Mouse (Mus musculus) ES-Bruce4 (cell line): ENCODE results near the gene Slc3a2. TPM values are rescaled to one million over a fixed set of nuclear protein-coding genes. Genes with fewer than 3 reads are reported as not detected.
"Not testable (repeated sequence)": the region's sequence is repeated elsewhere in the genome, so short reads cannot be mapped to it uniquely, and the experiment has no call there.

ENCODE experiments used
- H3K27ac ChIP-seq: 2 replicates; pipeline ENCODE4 v1.5.1; 2012; ENCODE audit warnings: low read length, inconsistent platforms; ENCODE audit not compliant: insufficient read depth
- H3K27me3 ChIP-seq: 2 replicates; pipeline ENCODE4 v1.6.1; 2012; ENCODE audit warnings: mild to moderate bottlenecking, low read length, inconsistent platforms; ENCODE audit not compliant: control insufficient read depth, poor library complexity, insufficient read depth, severe bottlenecking
- H3K36me3 ChIP-seq: 2 replicates; pipeline ENCODE4 v1.6.1; 2012; ENCODE audit warnings: inconsistent platforms, mild to moderate bottlenecking, low read length, moderate library complexity; ENCODE audit not compliant: control insufficient read depth, poor library complexity, insufficient read depth, severe bottlenecking
- H3K4me1 ChIP-seq: one replicate; pipeline ENCODE4 v1.8.1; 2011; ENCODE audit warnings: low read length; ENCODE audit not compliant: control insufficient read depth, insufficient read depth
- H3K4me3 ChIP-seq: 2 replicates; pipeline ENCODE4 v1.5.1; 2011; ENCODE audit warnings: low read depth, mild to moderate bottlenecking, low read length
- H3K9ac ChIP-seq: 2 replicates; pipeline ENCODE4 v1.6.1; 2012; ENCODE audit warnings: low read depth, mild to moderate bottlenecking, inconsistent platforms; ENCODE audit not compliant: poor library complexity, severe bottlenecking
- H3K9me3 ChIP-seq: replicated peaks from 2 replicates; pipeline ENCODE4 v1.6.1; 2012; ENCODE audit warnings: mild to moderate bottlenecking, low read length, inconsistent platforms; ENCODE audit not compliant: control insufficient read depth, poor library complexity, insufficient read depth, severe bottlenecking
- CTCF ChIP-seq: IDR thresholded peaks from one replicate; pipeline ENCODE4 v1.8.1; 2011; ENCODE audit warnings: low read depth, low read length
- EP300 ChIP-seq: IDR thresholded peaks from 2 replicates; pipeline ENCODE4 v1.6.1; 2011; ENCODE audit warnings: low read depth, low read length; ENCODE audit not compliant: insufficient read depth
- POLR2A ChIP-seq: IDR thresholded peaks from one replicate; pipeline ENCODE4 v1.8.1; 2011; ENCODE audit warnings: low read length; ENCODE audit not compliant: insufficient read depth
- polyA plus RNA-seq: library from polyadenylated mRNA; stranded (reverse); fragments of >200 nt; gene quantifications from 2 replicates; pipeline ENCODE4 v1.2.4, GENCODE M21; 2011; ENCODE audit warnings: low read depth; ENCODE audit not compliant: missing spikeins, insufficient read depth, insufficient read length

Slc3a2 gene
- polyA plus RNA-seq, 1 experiment = 170 TPM

DNA sequence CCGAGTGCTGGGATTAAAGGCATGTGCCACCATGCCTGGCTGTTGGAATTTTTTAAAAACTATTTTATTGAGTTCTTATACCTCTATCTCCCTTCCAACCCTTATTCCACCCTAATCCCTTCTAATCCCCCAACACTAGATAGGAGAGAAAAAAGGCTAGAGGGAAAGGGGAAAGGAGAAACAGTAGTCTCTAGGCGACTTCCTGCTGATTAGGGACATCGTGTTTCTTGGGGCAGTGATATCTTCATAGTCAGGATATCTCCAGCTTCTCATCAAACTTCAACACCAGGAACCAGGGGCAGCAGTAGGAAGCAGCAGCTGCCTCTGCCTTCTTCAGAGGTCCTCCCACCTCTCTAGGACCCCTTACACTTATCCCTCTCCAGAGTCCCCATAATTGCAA lies 11.2 kb upstream of the Slc3a2 start:
- H3K4me3 ChIP-seq = no peak overlapping the region
- no peak for TF ChIP-seq EP300
- no peaks in the 10 kb centered on the region for H3K9me3 ChIP-seq
- no peaks in the 10 kb centered on the region for H3K4me1 ChIP-seq
- no peak overlapping the region for H3K27ac ChIP-seq
- H3K27me3 ChIP-seq = no peaks in the 10 kb centered on the region
- no peak overlapping the region for H3K9ac ChIP-seq
- H3K36me3 ChIP-seq = peaks cover 20% of the 10 kb centered on the region

DNA sequence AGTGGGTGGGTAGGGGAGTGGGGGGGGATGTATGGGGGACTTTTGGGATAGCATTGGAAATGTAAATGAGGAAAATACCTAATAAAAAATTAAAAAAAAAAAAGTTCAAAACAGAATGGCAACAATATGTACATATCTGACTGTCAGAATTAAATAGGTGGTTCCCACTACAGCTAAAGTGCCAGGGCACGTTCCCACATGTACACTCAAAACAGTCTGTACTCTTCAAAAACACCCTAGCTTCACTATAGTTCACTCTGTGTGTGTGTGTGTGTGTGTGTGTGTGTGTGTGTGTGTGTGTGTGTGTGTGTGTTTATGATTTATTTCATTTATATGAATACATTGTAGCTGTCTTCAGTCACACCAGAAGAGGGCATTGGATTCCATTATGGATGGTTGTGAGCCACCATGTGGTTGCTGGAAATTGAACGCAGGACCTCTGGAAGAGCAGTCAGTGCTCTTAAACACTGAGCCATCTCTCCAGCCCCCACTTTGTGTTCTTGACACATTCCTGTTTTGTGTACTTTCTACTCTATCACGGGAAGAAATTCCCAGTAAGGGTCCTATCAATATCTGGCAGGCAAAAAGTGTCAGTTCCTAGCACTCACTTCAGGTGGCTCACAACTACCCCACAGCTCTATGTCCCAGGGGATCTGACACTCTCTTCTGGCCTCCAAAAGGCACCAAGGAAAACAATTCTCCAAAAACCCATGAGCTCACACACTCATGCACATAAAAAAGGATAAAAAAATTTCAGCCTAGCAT lies 5.3 kb upstream of the Slc3a2 start:
- not testable (repeated sequence) for H3K9me3 ChIP-seq, H3K27me3 ChIP-seq, H3K9ac ChIP-seq, H3K27ac ChIP-seq, H3K4me1 ChIP-seq, H3K4me3 ChIP-seq
- peaks cover 36% of the 10 kb centered on the region for H3K36me3 ChIP-seq

DNA sequence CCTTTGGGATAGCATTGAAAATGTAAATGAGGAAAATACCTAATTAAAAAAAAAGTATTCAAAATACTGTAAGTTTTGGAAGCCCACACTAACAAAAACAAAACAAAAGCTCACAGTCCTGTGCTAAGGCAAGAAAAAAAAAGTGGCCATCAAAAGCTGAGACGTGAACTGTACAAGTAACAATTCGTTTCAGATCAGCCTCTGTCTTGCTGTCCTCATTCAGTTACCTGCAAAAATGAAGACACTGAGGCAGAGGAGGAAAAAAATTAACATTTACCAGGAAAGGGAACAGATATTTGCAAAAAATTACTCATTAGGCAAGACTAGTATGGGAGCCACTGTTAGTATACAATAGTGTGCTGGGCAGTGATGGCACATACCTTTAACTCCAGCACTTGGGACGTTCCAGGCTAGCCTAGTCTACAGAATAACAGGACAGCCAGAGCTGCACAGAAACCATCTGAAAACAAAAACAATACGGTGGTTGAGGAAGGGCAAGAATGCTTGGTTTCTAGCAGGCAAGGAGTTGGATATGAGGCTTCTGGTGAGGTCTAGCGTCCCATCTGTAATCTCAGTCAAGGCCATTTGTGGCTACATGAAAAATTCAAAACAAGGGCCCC lies 4.4 kb upstream of the Slc3a2 start:
- peak overlapping the region; percentile 60; the same call in 1 of the 2 replicates for H3K27ac ChIP-seq
- no peaks in the 10 kb centered on the region for H3K9me3 ChIP-seq

DNA sequence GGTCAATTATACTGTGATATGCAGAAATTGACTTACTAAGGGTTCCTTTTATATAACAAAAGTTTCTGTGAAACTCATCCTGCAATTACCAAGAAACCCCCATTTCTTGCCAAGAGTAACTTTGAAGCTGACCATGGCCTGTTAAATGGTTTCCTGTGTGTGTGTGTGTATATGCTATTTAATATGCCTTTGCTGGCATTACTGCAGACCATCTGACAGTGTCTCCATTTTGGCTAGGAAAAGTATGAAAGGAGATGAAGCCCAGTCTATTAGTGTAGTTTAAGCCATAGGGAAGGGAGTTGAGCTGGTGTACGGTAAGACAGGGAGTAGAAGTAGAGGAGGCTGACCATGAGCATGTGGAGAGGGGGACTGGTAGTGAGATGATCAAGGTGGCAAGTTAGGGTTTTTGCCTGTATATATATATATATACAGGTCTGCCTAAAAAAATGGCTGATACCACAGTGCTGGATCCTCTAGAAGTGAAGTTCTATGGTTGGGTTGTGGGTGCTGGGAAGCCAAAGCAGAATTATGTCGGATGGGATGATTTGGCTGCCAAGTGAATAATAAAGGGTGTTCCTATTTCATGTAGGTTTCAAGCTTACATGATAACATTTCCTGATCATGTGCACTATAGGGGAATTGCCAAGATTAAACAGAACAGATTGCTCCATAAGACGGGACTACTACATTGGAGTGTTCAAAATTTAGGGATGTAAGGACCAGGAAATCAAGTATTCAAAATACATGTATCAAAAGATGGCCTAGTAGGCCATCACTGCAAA lies 3.6 kb upstream of the Slc3a2 start:
- H3K27ac ChIP-seq = 0 out of 2 replicates have a peak overlapping the region, but pooled peaks have one; percentile 24
- H3K4me3 ChIP-seq = no peak overlapping the region

More for the DNA sequence above, 4.4 kb upstream of the Slc3a2 start:
- Histone ChIP-seq H3K9ac (no peak overlapping the region), H3K27me3 (no peaks in the 10 kb centered on the region), H3K4me3 (no peak overlapping the region), H3K36me3 (peaks cover 36% of the 10 kb centered on the region), H3K4me1 (no peaks in the 10 kb centered on the region)
- TF ChIP-seq CTCF = no peak
- TF ChIP-seq POLR2A = no peak
- no peak for TF ChIP-seq EP300

DNA sequence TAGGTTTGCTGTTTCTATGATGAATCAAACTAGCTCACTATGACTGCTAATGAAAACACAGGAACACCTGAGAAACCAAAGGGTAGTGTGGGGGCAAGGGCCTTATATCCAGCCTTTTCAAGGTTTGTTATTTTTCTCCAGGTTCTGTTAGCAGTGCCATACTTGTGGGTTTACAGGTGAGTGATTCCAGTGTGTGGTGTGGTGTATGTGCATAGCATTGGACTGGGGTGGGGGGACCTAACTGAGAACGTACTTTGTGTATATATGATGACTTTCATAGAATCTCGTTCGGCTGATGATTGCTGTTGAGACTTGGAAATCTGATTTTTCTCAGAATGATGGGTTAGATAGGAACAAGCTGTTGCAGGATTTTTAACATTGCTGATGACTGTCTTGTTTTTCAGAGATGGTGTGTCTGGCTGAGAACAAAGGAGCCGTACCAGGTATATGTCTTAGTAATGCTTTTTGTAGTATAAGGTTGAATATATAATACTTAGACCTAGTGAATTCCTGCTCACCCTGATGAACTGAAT lies 2.0 kb upstream of the Slc3a2 start:
- Histone ChIP-seq H3K4me3 (peak overlapping the region; percentile 96), H3K27me3 (no peaks in the 10 kb centered on the region), H3K9ac (peak overlapping the region; percentile 100), H3K27ac (peak overlapping the region; percentile 94), H3K9me3 (no peaks in the 10 kb centered on the region), H3K4me1 (no peaks in the 10 kb centered on the region), H3K36me3 (peaks cover 36% of the 10 kb centered on the region)
- TF ChIP-seq POLR2A (no peak), EP300 (no peak), CTCF (no peak)

More for the DNA sequence above, 3.6 kb upstream of the Slc3a2 start:
- no peaks in the 10 kb centered on the region for H3K9me3 ChIP-seq
- no peaks in the 10 kb centered on the region for H3K27me3 ChIP-seq
- H3K9ac ChIP-seq = 0 out of 2 replicates have a peak overlapping the region, but pooled peaks have one; percentile 100
- H3K4me1 ChIP-seq = no peaks in the 10 kb centered on the region
- H3K36me3 ChIP-seq = peaks cover 36% of the 10 kb centered on the region
- TF ChIP-seq CTCF = no peak
- no peak for TF ChIP-seq EP300
- no peak for TF ChIP-seq POLR2A

DNA sequence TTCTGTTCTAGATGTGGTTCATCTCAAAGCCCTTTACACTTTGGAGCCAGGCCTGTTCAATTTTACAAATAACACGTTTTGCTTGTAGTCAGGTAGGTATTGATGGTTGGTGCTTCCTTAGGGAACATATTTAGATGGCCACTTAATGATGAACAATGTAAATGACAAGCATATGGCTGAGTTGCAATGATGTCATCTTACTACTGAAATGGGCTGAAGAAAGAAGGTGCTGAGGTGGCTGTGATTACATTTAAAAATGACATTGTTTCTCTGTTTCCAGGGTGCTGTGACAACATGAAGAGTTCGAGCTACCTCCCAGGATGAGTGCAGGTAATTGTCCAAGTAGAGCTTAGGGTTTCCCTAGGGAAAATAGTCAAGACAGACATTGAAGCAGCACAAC lies 1.2 kb upstream of the Slc3a2 start:
- no peaks in the 10 kb centered on the region for H3K4me1 ChIP-seq
- peak overlapping the region; percentile 100 for H3K9ac ChIP-seq
- H3K36me3 ChIP-seq = peaks cover 36% of the 10 kb centered on the region
- peak overlapping the region; percentile 94 for H3K27ac ChIP-seq
- H3K27me3 ChIP-seq = no peaks in the 10 kb centered on the region
- TF ChIP-seq EP300 (no peak), POLR2A (no peak), CTCF (no peak)
- no peaks in the 10 kb centered on the region for H3K9me3 ChIP-seq
- H3K4me3 ChIP-seq = peak overlapping the region; percentile 96
